Mouse (Mus musculus): ENCODE results near the gene Taz.
A peak's percentile ranks its signal among the peaks of the same experiment; 100 is the strongest.

GRCm38 (mm10) chrX:74249615-74250014 is 32.1 kb upstream of the Taz start, which contains the start of gene Flna:
- peak; percentile 36 for TF ChIP-seq CTCF (IDR thresholded peaks at IDR 0.05; ENCODE audit: low read depth)
- no peak for TF ChIP-seq EP300 (IDR thresholded peaks at IDR 0.05; ENCODE audit: low read depth)

All from liver, embryonic 14.5 days (tissue).